Comparison of ENCODE assay signal across 8 mouse cellular contexts in the genomic region with DNA sequence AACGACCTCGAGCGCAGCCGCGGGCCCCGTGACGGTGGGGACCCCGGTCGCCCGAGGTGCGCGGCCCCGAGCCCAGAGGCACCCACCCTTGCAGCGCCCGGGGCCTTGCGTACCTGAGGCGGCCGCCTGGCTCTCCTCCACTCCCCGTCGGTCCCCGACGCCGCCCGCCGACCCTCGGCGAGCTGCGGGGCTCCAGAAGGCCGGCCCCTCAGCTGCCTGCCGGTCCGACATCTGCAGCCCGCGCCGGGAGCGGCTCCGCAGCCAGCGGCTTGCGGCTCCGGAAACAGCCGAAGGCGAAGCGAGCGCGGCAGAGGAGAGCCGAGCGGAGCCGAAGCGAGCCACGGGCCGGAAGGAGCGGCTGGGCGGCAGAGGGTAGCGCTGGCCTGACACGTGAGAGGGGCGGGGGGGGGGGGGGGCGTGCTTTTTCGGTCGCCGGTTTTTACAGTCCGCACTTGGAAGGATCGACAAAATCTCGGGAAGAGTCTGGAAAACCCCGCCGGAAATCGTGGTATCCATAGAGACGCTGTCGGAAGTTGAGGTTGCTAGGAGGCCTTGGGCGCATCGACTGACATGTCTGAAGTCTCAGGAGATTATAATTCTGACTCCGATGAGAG. TPM values are rescaled to one million over a fixed set of nuclear protein-coding genes. Genes with fewer than 3 reads are reported as not detected.
DNase-seq lines count a peak whose midpoint lies in the region; ATAC-seq and TF ChIP-seq lines count a peak whose summit lies in the region.

Gene Tmed8, minus strand, starts transcription at position 482 of the 614 bp plus-strand sequence.

- POLR2A ChIA-PET in Patski (lab: Charles Lee) = no interaction called here

- H3K9me3 ChIP-seq in hindbrain, embryonic 15.5 days = no peaks in the 10 kb centered on the region

- peak within 1 kb of the TSS; percentile 99 for H3K9ac ChIP-seq in hindbrain, embryonic 15.5 days

- no peak for TF ChIP-seq CTCF in Patski (IDR thresholded peaks at IDR 0.05)

- in situ Hi-C loops in Patski (cut with MboI; ENCODE audit: low pct_unique_long_range_greater_than_20kb) = no loop called here

- peak within 1 kb of the TSS; percentile 91 for H3K27ac ChIP-seq in hindbrain, embryonic 15.5 days (replicated peaks)

- WGBS in hindbrain, embryonic 15.5 days = under 1% methylated on average over 67 of the region's 70 CpGs

- peaks cover 16% of the 10 kb centered on the region for H3K4me1 ChIP-seq in hindbrain, embryonic 15.5 days (replicated peaks)

- CTCF ChIA-PET in Patski (lab: Charles Lee) = no interaction called here

- peak within 1 kb of the TSS; percentile 77 for H3K4me2 ChIP-seq in hindbrain, embryonic 15.5 days

- no peaks in the 10 kb centered on the region for H3K36me3 ChIP-seq in hindbrain, embryonic 15.5 days

- H3K4me3 ChIP-seq in hindbrain, embryonic 15.5 days = peak within 1 kb of the TSS; percentile 93

- ATAC-seq in Patski = peak; percentile 96
- peak; percentile 95 for ATAC-seq in hindbrain, embryonic 15.5 days (ENCODE audit: low FRiP score, low read depth)

- peak; percentile 37 for DNase-seq in Patski (ENCODE audit: low read depth, low spot score)
- DNase-seq in cerebellum, postnatal 14 days = peak; percentile 82 to 87
- DNase-seq in frontal cortex, postnatal 36 days (ENCODE audit: low spot score in 2 of 2) = peak; percentile 71 to 82
- DNase-seq in left cerebral cortex, adult 11 months (ENCODE audit: low spot score) = peak; percentile 68
- peak; percentile 79 for DNase-seq in lung, postnatal 36 days
- peak; percentile 84 for DNase-seq in retina, embryonic 14.5 days (ENCODE audit: low spot score)
- DNase-seq in thymus, postnatal 36 days = peak; percentile 85 to 90

- no peaks in the 10 kb centered on the region for H3K27me3 ChIP-seq in Patski
- H3K27me3 ChIP-seq in hindbrain, embryonic 15.5 days = no peaks in the 10 kb centered on the region

RNA-seq across cellular contexts. Expression of gene Tmed8, which starts in this region (rescaled TPM):
- 13.8 TPM for polyA plus RNA-seq in Patski (2021)
- polyA plus RNA-seq in hindbrain, embryonic 15.5 days (2015; fragmentation: Nextera tagmentation; extraction: Ambion mirVana) = 5.2 and 5.7 TPM in 2 replicates

Comparison
In these comparisons a context has a peak if more than half of its experiments do, and no peak if none do; other contexts are left out.
1. Peak in every context shown above with its lines: DNase-seq, ATAC-seq, H3K4me3 ChIP-seq and H3K27ac ChIP-seq.
2. DNase-seq: peak in every context shown above with its lines; median percentile 88 in thymus, postnatal 36 days; 84 in cerebellum, postnatal 14 days; 84 in retina, embryonic 14.5 days; 79 in lung, postnatal 36 days; 76 in frontal cortex, postnatal 36 days; 68 in left cerebral cortex, adult 11 months; 37 in Patski.